Mouse (Mus musculus) embryonic fibroblast, embryonic 13.5 days (primary cell): ENCODE measurements around the gene Coasy.

Source experiments
- CTCF ChIP-seq: IDR thresholded peaks from 2 replicates; pipeline ENCODE4 v1.5.1; 2011; ENCODE audit warnings: mild to moderate bottlenecking, control low read depth, low read length, moderate library complexity, borderline replicate concordance; ENCODE audit not compliant: insufficient read depth
- POLR2A ChIP-seq: IDR thresholded peaks from 2 replicates; pipeline ENCODE4 v1.6.1; 2011; ENCODE audit warnings: low read depth, mild to moderate bottlenecking, control low read depth, low read length, moderate library complexity

- TF ChIP-seq CTCF (no peak), POLR2A (peak; percentile 22; the same call in 1 of the 2 replicates)
Observed at GRCm38 (mm10) chr11:101083083-101083697, 825 bp downstream of the Coasy start.
